Mouse (Mus musculus) frontal cortex, postnatal 25 days (tissue): ENCODE measurements around the gene Zfp97.
"Not testable (repeated sequence)": the region's sequence is repeated elsewhere in the genome, so short reads cannot be mapped to it uniquely, and the experiment has no call there.

Source experiments
- DNase-seq, 2 experiments: peaks; one replicate each; pipeline ENCODE4 v3.0.0; 2022; ENCODE audit warnings: low spot score in 2 of 2

The Zfp97 gene

DNA sequence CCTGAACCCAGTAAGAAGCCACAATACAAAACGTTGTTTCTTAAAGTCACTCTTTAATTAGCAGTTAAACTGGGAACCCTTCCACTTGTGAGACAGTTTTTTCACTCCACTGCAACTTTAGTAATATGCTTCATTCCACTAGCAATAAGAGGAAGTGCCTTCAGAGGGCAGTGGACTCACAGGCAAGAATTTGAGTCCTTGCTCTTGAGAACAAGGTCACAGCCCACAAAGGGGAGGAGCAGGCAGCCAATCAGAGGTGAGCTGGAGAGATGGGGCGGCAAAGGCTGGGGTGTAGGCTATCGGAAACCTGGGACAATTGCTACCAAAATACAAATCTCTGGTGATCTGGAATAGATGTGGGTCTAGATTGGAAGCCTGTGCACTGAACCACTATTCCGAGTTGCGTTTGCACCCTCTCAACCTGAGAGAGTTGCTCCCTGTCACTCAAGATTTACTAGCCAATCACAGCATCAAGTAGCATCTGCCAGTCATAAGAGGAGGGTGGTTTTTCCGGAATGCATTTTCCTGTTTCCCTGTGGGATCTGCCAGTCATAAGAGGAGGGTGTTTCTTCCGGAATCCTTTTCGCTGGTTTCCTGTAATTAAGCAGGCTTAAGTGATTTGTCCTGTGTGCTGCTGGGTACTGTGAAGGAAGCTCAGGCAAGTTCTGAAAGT, at the start of gene Zfp97:
Gene Zfp97, plus strand, starts transcription at position 586 of the 673 bp plus-strand sequence.
- not testable (repeated sequence) for DNase-seq

DNA sequence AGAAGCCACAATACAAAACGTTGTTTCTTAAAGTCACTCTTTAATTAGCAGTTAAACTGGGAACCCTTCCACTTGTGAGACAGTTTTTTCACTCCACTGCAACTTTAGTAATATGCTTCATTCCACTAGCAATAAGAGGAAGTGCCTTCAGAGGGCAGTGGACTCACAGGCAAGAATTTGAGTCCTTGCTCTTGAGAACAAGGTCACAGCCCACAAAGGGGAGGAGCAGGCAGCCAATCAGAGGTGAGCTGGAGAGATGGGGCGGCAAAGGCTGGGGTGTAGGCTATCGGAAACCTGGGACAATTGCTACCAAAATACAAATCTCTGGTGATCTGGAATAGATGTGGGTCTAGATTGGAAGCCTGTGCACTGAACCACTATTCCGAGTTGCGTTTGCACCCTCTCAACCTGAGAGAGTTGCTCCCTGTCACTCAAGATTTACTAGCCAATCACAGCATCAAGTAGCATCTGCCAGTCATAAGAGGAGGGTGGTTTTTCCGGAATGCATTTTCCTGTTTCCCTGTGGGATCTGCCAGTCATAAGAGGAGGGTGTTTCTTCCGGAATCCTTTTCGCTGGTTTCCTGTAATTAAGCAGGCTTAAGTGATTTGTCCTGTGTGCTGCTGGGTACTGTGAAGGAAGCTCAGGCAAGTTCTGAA, 57.7 kb downstream of the Zfp97 start:
- DNase-seq: not testable (repeated sequence)

- DNase-seq: not testable (repeated sequence)
These were observed 73.5 kb downstream of the Zfp97 start for GRCm38 (mm10) chr17:17194761-17195160.

DNA sequence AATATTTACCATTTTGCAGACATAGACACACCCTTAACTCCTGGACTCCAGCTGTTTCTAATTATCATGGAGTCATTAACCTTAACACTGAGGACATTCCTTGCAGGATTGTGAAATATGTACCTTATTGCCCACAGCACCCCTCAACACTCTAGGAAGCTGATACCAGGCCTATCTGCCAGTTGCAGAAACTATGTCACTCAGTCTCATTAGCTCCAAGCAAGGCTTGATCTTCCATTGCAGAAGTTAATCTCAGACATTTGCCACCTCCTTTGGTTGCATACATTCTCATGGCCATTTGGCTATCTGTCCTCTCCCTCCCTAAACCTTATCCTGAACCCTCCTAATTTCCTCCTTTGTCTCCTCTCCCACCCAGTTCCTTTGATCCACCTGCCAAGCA, 74.0 kb downstream of the Zfp97 start:
- no peak for DNase-seq

- DNase-seq: not testable (repeated sequence)
These were observed 74.9 kb downstream of the Zfp97 start for GRCm38 (mm10) chr17:17196111-17196510.
